Mouse (Mus musculus): ENCODE data around the gene Olfr1380.
"Not testable (repeated sequence)": the region's sequence is repeated elsewhere in the genome, so short reads cannot be mapped to it uniquely, and the experiment has no call there.

Olfr1380 gene

DNA sequence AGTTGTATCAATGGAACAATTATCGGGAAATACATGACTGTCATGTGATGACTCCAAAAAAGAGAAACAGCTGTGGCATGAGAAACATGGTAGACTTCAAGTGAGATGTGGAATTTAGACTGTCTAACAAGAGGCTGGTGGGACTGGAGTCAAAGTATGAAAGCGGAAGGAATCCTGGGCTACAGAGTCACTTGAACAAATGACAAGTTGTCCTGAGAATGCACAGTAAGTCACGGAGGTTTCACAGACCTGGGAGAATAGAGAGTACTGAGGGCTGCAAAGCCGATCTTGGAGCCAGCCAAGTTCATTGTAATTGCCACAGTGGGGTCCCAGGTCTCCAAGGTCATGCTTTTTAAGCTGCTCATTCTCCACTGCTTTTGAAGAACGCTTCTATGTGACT lies at the start of gene Olfr1380:
Gene Olfr1380, plus strand, starts transcription at position 301 of the 400 bp plus-strand sequence.
- not testable (repeated sequence) for DNase-seq (ENCODE audit: low spot score)

DNA sequence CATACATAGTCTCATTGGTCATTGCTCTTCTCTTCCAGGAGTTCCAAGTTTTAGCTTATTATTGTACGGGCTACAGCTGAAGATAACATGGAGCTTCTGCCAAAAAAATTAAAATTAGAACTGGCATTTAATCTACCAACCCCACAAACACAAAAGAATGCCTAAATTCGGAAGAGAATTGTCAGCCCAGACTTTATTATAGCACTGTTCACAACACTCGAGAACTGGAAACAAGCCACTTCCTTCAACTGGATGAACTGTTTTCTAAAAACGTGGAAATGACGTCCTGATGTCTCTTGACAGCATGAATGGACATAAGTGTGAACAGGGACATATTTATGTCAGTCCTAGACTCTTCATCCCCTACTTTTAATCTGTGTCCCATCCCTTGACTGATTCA lies 38.6 kb upstream of the Olfr1380 start:
- DNase-seq (ENCODE audit: low spot score) = no peak

DNA sequence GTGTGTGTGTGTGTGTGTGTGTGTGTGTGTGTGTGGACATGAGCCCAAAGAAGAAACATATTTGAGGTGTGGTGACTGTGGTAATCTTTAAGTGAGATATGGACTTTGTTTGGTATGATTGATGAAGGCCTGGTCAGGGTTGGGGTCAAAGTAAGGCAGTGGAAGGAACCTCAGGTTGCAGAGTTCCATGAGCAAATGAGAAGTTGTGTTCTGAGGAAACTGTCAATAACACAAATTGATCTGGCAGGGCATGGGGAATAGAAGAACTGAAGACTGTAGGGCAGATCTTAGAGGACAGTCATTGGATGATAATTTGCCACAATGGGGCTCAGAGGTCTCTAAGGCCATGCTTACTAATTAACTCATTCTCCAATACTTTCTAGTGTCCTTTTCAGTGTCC lies 37.3 kb upstream of the Olfr1380 start, which contains the start of gene Olfr1383:
Gene Olfr1383, plus strand, starts transcription at position 301 of the 400 bp plus-strand sequence.
- DNase-seq (ENCODE audit: low spot score) = no peak

DNA sequence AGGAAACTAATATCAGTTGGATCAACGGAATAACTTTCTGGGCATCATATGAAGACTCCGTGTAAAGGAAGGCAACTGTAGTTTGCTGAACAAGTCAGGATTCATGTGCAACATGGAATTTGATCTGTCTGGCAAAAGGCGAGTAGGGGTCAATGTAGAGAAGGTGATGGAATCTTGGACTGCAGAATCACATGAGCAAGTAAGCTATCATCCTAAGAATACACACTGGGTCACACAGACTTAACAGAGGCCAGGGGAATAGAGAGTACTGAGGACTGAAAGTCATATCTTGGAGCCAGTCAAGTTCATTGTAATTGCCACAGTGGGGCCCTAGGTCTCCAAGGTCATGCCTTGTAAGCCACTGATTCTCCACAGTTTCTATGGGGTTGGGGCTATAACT lies 28.7 kb upstream of the Olfr1380 start, which contains the start of gene Olfr1382:
Gene Olfr1382, plus strand, starts transcription at position 301 of the 400 bp plus-strand sequence.
- no peak for DNase-seq (ENCODE audit: low spot score)

DNA sequence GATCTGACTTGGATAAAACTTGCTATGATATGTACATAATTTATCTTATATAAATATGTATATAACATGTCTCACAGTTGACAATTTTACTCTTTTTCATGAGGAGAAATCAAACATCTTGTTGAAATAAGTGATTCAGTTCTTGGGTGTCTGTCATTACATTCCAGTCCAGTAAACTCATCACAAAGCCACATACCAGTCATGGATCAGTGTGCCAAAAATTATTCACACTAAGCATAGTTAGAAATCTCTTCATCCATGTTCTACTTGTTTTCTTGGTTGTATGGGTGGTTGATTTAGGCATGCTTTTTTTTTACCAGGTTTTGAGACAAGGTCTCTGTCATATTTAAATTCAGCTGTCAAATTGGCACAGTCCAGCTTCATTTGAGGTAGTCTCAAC lies 23.9 kb upstream of the Olfr1380 start:
- no peak for DNase-seq (ENCODE audit: low spot score)

DNA sequence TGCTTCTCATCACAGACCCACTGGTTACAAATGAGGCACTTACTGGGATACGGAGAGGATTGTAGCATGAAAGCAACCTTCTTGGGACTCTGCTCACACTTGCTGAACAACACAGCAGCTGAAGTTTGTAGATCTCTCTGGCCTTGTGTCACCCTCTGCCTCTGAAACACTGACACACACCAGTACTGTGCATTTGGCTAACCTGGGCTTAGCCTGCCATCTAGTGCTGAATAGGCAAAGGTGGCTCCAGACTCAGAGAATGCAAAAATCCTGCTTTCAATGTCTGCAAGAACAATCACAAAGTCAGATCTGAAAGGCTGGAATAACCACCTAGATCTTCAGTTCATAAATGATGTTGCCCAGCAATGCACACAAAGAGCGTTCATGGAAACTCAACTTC lies 20.0 kb upstream of the Olfr1380 start:
- not testable (repeated sequence) for DNase-seq (ENCODE audit: low spot score)

DNA sequence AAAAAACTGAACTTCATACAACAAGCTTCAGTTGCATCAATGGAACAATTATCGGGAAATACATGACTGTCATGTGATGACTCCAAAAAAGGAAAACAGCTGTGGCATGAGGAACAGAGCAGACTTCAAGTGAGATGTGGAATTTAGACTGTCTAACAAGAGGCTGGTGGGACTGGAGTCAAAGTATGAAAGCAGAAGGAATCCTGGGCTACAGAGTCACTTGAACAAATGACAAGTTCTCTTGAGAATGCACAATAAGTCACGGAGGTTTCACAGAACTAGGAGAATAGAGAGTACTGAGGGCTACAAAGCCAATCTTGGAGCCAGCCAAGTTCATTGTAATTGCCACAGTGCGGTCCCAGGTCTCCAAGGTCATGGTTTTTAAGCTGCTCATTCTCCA lies 13.5 kb upstream of the Olfr1380 start, which contains the start of gene Olfr1381:
Gene Olfr1381, plus strand, starts transcription at position 301 of the 400 bp plus-strand sequence.
- not testable (repeated sequence) for DNase-seq (ENCODE audit: low spot score)

DNA sequence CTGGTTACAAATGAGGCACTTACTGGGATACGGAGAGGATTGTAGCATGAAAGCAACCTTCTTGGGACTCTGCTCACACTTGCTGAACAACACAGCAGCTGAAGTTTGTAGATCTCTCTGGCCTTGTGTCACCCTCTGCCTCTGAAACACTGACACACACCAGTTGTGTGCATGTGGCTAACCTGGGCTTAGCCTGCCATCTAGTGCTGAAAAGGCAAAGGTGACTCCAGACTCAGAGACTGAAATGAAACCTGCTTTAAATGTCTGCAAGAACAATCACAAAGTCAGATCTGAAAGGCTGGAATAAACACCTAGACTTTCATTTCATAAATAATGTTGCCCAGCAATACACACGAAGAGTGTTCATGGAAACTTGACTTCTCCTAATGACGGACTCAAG lies 2.6 kb upstream of the Olfr1380 start:
- DNase-seq (ENCODE audit: low spot score) = not testable (repeated sequence)

DNA sequence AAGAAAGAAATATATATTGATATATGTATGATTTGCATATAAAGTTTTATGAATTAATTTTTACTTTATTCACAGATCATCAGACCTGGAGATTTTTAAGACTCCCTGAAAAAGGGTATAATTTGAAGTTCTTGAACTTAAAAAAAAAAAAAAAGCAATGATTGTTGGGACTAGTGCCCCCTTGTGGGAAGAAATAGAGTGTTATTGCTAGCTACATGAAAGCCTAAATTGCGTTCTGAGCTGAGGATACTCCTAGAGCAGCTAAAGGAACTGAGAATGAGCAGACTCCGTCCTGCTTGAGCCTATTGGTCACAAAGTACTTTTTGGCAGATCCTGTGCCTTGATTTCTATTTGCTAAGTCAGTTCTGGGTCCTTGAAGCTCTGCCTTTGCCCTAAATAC lies 18.4 kb downstream of the Olfr1380 start:
- not testable (repeated sequence) for DNase-seq (ENCODE audit: low spot score)

DNA sequence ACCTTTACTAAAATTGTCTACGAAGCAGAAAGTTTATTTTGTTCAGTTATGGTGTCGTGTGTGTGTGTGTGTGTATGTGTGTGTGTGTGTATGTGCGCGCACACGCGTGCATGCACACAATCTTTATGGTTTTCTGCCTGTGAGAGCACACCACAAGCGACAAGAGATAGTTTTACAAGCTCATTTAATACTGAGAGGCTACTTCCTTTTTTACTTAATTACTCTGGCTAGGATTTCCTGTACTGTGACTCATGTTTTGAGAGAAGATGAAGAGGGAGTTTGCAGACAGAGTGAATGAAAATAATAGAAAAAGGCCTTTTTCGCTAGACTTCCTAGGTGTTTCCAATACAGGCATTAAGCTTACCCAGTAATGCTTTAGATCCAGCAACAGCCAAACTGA lies 23.8 kb downstream of the Olfr1380 start:
- DNase-seq (ENCODE audit: low spot score) = not testable (repeated sequence)

DNA sequence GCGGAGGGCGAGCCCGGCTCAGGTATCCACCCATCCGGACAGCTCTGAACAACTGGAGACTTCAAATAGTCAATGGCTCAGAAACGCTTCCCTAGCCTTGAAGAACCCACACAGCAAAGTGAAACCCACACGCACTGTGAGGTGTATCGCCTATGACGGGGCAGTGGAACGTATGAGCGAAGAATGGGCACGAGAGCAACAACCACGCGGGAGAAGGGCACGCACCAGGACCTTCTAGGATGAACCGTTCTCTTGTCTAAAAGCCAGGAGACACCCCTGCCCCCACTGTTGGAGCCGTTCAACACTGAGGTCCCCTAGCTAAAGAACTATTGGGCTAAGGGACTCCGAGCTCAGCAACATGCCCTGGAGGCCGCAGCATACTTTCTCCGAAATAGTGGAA lies 33.5 kb downstream of the Olfr1380 start:
- DNase-seq (ENCODE audit: low spot score) = no peak

DNA sequence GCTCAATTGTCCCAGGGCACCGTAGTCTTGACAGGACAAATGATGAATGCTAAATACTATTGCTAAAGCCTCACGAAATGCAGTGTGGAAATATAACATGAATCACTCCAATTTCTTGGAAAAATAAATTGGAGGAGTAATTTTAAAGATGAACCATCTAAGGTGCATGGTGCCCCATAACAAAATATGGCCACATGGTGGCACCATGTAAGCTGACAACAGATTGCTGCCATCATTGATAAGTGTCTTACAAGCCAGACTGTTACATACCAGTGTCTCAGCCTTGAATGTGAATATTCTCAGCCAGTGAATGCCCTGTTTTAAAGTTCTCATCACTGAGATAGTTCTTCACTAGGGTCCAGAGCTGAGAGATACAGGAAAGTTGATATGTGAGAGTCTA lies 40.5 kb downstream of the Olfr1380 start:
- DNase-seq (ENCODE audit: low spot score) = not testable (repeated sequence)

DNA sequence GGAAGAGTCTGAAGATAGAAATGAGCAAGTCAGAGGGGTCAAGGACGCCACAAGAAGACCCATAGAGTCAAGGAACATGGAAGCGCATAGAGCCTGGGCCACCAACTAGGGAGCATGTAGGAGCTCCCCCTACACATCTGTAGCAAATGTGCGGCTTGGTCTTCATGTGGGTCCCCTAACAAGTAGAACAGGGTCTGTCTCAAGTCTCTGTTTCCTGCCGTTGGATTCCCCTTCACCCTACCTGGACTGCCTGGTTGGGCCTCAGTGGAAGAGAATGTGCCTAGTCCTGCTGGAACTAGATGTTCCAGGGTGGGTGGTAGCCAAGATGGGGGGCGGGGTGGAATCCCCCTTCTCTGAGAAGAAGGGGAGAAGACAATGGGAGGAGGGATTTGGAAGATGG lies 51.6 kb downstream of the Olfr1380 start:
- not testable (repeated sequence) for DNase-seq (ENCODE audit: low spot score)

DNA sequence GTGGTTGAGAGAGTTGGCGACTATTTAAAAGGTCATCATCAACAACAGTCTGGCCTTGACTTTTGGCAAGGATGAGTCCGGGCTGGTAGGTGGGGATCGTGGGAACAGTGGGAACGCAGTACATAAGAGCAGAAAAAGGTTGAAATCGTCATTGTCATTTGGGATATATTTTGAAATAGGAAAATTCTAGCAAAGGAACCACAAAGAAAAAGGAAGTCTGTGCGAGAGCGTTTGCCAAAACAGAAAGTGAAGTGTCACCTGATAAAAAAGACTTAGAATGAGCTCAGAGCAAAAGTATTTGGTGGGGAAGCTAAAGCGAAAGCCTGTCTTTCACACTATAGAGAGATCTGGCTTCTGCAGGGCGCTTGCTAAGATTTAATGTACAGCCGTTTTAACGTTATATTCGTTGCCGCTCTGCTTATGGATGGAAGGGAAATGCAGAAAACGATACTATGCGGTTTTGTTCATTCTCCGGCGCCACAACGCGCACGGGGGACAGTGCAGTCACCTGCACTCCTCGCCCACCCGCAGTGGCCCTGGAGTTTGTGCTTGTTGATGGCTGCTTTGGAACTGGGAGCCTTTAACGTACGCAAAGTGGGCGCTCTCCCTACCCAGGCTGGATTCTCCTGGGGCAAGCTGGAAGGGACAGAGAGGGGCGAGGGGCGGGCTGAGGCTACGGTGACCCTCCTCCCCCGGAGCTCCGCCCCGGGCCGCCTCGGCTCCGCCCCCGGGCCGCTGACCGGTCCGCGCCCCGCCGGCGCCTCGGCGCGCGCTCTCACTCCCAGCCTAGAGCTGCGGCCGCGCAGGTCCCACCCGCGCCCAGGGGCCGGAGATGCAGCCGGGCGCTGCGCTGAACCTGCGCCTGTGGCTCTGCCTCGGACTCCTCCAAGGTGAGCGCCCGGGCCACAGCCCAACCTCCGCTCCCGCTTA lies 52.5 kb downstream of the Olfr1380 start, which contains the start of gene Flt4:
Gene Flt4, plus strand, starts transcription at position 326 of the 930 bp plus-strand sequence.
- DNase-seq (ENCODE audit: low spot score) = not testable (repeated sequence)

DNA sequence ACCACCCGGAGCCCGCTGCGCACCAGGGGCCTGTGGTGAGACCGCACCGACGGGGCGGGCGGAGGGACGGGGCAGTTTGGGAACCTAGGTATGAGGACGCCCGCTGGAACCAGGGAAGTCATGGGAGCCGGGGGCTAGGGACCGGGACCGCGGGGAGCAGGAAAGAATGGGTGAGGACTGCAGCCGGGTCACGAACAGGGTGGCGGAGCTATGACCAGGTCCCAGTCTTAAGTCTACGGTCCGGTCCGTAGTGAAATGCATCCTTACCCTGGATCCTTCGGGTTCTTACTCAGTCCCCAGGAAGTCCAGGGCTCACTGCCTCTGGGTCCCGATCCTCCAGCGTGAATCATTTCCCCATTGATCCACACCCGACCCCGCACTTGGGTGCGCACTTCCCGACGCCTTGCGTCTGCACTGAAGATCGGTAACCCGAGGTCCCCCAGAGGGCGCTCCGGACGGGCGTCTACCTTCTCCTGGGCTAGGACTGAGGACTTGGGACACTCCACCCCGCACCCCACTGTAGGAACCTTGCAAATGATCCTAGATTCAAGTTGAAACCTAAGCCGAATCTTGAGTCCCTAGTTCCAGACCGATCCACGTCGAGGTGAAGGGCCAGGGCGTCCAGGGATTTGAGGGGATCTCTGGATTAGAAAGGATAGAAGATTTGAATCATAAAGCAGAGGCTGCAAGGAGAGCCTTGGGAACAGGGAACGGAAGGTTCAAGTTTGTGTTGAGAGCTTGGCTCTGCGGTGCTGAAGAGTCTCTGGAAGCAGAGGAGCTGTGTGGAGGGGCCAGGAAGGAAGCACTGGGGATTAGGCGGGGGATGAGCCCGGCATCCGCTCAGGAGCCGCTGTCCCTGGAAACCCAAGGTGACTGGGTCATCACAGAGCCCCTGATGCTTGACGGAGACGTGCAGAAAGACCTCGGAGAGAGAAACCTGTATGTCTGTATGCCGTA lies 53.5 kb downstream of the Olfr1380 start:
- not testable (repeated sequence) for DNase-seq (ENCODE audit: low spot score)

DNA sequence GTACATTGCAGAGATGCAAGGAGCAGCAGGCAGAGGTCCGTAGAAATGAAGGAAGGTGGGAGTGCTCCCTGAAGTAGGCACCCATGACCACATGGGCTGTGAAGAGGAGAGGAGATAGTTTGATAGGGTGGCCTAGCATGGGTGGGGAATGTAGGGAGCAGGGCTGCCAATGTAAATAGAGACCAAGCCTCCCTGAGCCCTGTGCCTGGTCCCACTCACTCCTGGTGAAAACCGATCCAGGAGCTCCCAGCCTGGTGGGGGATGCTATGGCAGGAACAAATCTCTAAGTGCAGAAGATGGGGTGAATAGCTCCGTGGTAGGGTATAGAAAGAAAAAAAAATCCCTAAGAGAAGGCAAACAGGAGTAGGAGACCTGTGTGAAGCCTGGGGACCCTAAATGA lies 54.7 kb downstream of the Olfr1380 start:
- DNase-seq (ENCODE audit: low spot score) = not testable (repeated sequence)

DNA sequence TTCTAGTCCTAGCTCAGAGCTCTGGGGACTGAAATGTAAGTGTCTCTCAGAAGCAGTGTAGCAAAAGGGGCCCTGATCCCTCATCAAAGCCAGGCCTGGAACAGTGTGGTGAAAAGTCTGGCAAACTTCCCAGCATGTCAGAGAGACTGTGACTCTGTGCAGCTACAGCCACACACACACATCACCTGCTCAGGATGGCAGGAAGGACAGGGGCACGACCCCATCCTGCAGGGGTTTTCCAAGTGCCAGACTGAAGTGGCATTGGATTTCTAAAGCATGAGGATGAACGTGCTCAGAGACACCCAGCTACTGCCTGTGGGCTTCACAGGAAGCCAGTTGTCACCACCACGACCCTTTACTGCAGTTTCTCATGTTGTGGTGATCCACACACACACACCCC lies 55.5 kb downstream of the Olfr1380 start:
- DNase-seq (ENCODE audit: low spot score) = no peak

DNA sequence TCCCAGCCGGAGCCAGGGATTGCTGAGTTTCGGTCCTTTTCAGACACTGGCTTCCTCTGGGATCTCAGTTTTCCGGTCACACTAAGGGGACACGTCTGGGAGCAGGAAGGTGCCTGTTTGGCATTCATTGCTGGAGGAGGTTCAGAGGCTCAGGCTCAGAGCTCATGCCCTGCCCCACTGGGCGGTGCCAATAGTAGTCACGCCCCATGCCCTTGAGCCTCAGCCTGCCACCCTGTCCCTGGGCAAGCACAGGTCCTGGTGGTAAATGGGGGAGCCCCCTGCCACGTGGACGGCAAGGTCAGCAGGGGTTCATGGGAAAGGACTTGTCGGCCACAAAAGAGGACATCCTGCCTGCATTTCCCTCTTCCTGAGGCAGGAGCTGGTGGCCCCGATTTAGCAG lies 56.7 kb downstream of the Olfr1380 start:
- no peak for DNase-seq (ENCODE audit: low spot score)
